Mouse (Mus musculus): ENCODE data around the gene Cd180. TPM values are rescaled to one million over a fixed set of nuclear protein-coding genes. Genes with fewer than 3 reads are reported as not detected.

Gene Cd180
- polyA plus RNA-seq, 1 experiment from 2014 or later = 1.0 TPM

GRCm38 (mm10) chr13:102688121-102688520, 5.2 kb upstream of the Cd180 start:
- Histone ChIP-seq H3K27me3 (replicated peaks) (no peaks in the 10 kb centered on the region), H3K27ac (no peak overlapping the region), H3K4me3 (no peak overlapping the region), H3K36me3 (no peaks in the 10 kb centered on the region), H3K4me2 (no peak overlapping the region), H3K9ac (no peak overlapping the region), H3K4me1 (0 out of 2 replicates have a peak, but pooled peaks cover 8% of the 10 kb centered on the region), H3K9me3 (replicated peaks) (no peaks in the 10 kb centered on the region)
- no peak for ATAC-seq
- WGBS (ENCODE audit: insufficient replicate concordance) = 78% methylated on average over 1 of the region's 1 CpGs

- 45% methylated on average over 6 of the region's 6 CpGs for WGBS (ENCODE audit: insufficient replicate concordance)
- no peak for ATAC-seq
- Histone ChIP-seq H3K4me2 (no peak overlapping the region), H3K27me3 (replicated peaks) (no peaks in the 10 kb centered on the region), H3K4me3 (no peak overlapping the region), H3K4me1 (0 out of 2 replicates have a peak, but pooled peaks cover 12% of the 10 kb centered on the region), H3K9me3 (replicated peaks) (no peaks in the 10 kb centered on the region), H3K27ac (no peak overlapping the region), H3K9ac (no peak overlapping the region), H3K36me3 (no peaks in the 10 kb centered on the region)
Observed at GRCm38 (mm10) chr13:102689201-102690090, 3.9 kb upstream of the Cd180 start.

- no peaks in the 10 kb centered on the region for H3K36me3 ChIP-seq
- H3K4me1 ChIP-seq = 0 out of 2 replicates have a peak, but pooled peaks cover 12% of the 10 kb centered on the region
- no peak overlapping the region for H3K27ac ChIP-seq
- no peak overlapping the region for H3K4me3 ChIP-seq
- WGBS (ENCODE audit: insufficient replicate concordance) = 80% methylated on average over 5 of the region's 5 CpGs
- no peak overlapping the region for H3K4me2 ChIP-seq
- H3K9ac ChIP-seq = no peak overlapping the region
- no peaks in the 10 kb centered on the region for H3K9me3 ChIP-seq (replicated peaks)
- no peak for ATAC-seq
- no peaks in the 10 kb centered on the region for H3K27me3 ChIP-seq (replicated peaks)
Observed at GRCm38 (mm10) chr13:102690184-102690583, 3.2 kb upstream of the Cd180 start.

- Histone ChIP-seq H3K9ac (no peak overlapping the region), H3K9me3 (replicated peaks) (no peaks in the 10 kb centered on the region), H3K4me2 (no peak overlapping the region), H3K27me3 (replicated peaks) (no peaks in the 10 kb centered on the region), H3K36me3 (no peaks in the 10 kb centered on the region), H3K27ac (no peak overlapping the region), H3K4me3 (no peak overlapping the region), H3K4me1 (0 out of 2 replicates have a peak, but pooled peaks cover 12% of the 10 kb centered on the region)
- no peak for ATAC-seq
- 68% methylated on average over 11 of the region's 11 CpGs for WGBS (ENCODE audit: insufficient replicate concordance)
Observed at GRCm38 (mm10) chr13:102691408-102692150, 1.8 kb upstream of the Cd180 start.

GRCm38 (mm10) chr13:102694154-102694553, 796 bp downstream of the Cd180 start:
- peak overlapping the region; percentile 20; the same call in 1 of the 2 replicates for H3K4me2 ChIP-seq
- no peaks in the 10 kb centered on the region for H3K36me3 ChIP-seq
- no peak overlapping the region for H3K4me3 ChIP-seq
- H3K27me3 ChIP-seq (replicated peaks) = no peaks in the 10 kb centered on the region
- no peaks in the 10 kb centered on the region for H3K9me3 ChIP-seq (replicated peaks)
- 0 out of 2 replicates have a peak, but pooled peaks cover 12% of the 10 kb centered on the region for H3K4me1 ChIP-seq
- H3K27ac ChIP-seq = no peak overlapping the region
- no peak for ATAC-seq
- 66% methylated on average over 7 of the region's 7 CpGs for WGBS (ENCODE audit: insufficient replicate concordance)
- no peak overlapping the region for H3K9ac ChIP-seq

- Histone ChIP-seq H3K9me3 (replicated peaks) (no peaks in the 10 kb centered on the region), H3K4me3 (no peak overlapping the region), H3K27me3 (replicated peaks) (no peaks in the 10 kb centered on the region), H3K4me1 (0 out of 2 replicates have a peak, but pooled peaks cover 12% of the 10 kb centered on the region), H3K27ac (no peak overlapping the region), H3K36me3 (no peaks in the 10 kb centered on the region), H3K4me2 (no peak overlapping the region), H3K9ac (no peak overlapping the region)
- no peak for ATAC-seq
- 22% methylated on average over 7 of the region's 7 CpGs for WGBS (ENCODE audit: insufficient replicate concordance)
Observed at GRCm38 (mm10) chr13:102695121-102695905, 2.0 kb downstream of the Cd180 start.

- Histone ChIP-seq H3K9ac (no peak overlapping the region), H3K27ac (no peak overlapping the region), H3K4me2 (no peak overlapping the region), H3K36me3 (no peaks in the 10 kb centered on the region), H3K27me3 (replicated peaks) (no peaks in the 10 kb centered on the region), H3K4me1 (0 out of 2 replicates have a peak, but pooled peaks cover 3% of the 10 kb centered on the region), H3K9me3 (replicated peaks) (no peaks in the 10 kb centered on the region), H3K4me3 (no peak overlapping the region)
- 59% methylated on average over 10 of the region's 10 CpGs for WGBS (ENCODE audit: insufficient replicate concordance)
- no peak for ATAC-seq
Observed at GRCm38 (mm10) chr13:102698335-102698734, 5.0 kb downstream of the Cd180 start.

GRCm38 (mm10) chr13:102698751-102699323, 5.5 kb downstream of the Cd180 start:
- Histone ChIP-seq H3K9ac (no peak overlapping the region), H3K4me2 (no peak overlapping the region), H3K36me3 (no peaks in the 10 kb centered on the region), H3K27me3 (replicated peaks) (no peaks in the 10 kb centered on the region), H3K9me3 (replicated peaks) (no peaks in the 10 kb centered on the region), H3K27ac (no peak overlapping the region), H3K4me1 (0 out of 2 replicates have a peak, but pooled peaks cover 3% of the 10 kb centered on the region), H3K4me3 (no peak overlapping the region)
- no peak for ATAC-seq
- 59% methylated on average over 14 of the region's 14 CpGs for WGBS (ENCODE audit: insufficient replicate concordance)

- no peaks in the 10 kb centered on the region for H3K27me3 ChIP-seq (replicated peaks)
Observed at GRCm38 (mm10) chr13:102700176-102700575, 6.8 kb downstream of the Cd180 start.

GRCm38 (mm10) chr13:102700744-102701143, 7.4 kb downstream of the Cd180 start:
- WGBS (ENCODE audit: insufficient replicate concordance) = 50% methylated on average over 3 of the region's 3 CpGs
- H3K4me2 ChIP-seq = no peak overlapping the region
- no peak overlapping the region for H3K27ac ChIP-seq
- no peak overlapping the region for H3K9ac ChIP-seq
- H3K4me1 ChIP-seq = no peaks in the 10 kb centered on the region
- H3K4me3 ChIP-seq = no peak overlapping the region
- H3K9me3 ChIP-seq (replicated peaks) = no peaks in the 10 kb centered on the region
- no peak for ATAC-seq
- H3K36me3 ChIP-seq = no peaks in the 10 kb centered on the region
- H3K27me3 ChIP-seq (replicated peaks) = no peaks in the 10 kb centered on the region

More at GRCm38 (mm10) chr13:102700176-102700575, 6.8 kb downstream of the Cd180 start:
- no peak overlapping the region for H3K4me2 ChIP-seq
- no peak overlapping the region for H3K27ac ChIP-seq
- no peak for ATAC-seq
- WGBS (ENCODE audit: insufficient replicate concordance) = 51% methylated on average over 5 of the region's 5 CpGs
- no peaks in the 10 kb centered on the region for H3K36me3 ChIP-seq
- no peak overlapping the region for H3K9ac ChIP-seq
- H3K9me3 ChIP-seq (replicated peaks) = no peaks in the 10 kb centered on the region
- no peaks in the 10 kb centered on the region for H3K4me1 ChIP-seq
- H3K4me3 ChIP-seq = no peak overlapping the region

- Histone ChIP-seq H3K9ac (no peak overlapping the region), H3K4me3 (no peak overlapping the region), H3K27me3 (replicated peaks) (no peaks in the 10 kb centered on the region), H3K4me1 (no peaks in the 10 kb centered on the region), H3K36me3 (no peaks in the 10 kb centered on the region), H3K4me2 (no peak overlapping the region), H3K27ac (no peak overlapping the region), H3K9me3 (replicated peaks) (no peaks in the 10 kb centered on the region)
- ATAC-seq = no peak
- WGBS (ENCODE audit: insufficient replicate concordance) = 57% methylated on average over 1 of the region's 1 CpGs
Observed at GRCm38 (mm10) chr13:102716973-102717372, 23.6 kb downstream of the Cd180 start.
